Mouse (Mus musculus) hematopoietic stem cell, adult 5-6 weeks (primary cell): ENCODE measurements around the gene Alox5. TPM values are rescaled to one million over a fixed set of nuclear protein-coding genes. Genes with fewer than 3 reads are reported as not detected.

Experiments used
- ATAC-seq, 2 experiments: fragments of 125-278 bp in 1 of 2; replicated peaks in 1 of 2; 2 replicates each; pipeline ENCODE4 v1.8.0; 2016 to 2017; ENCODE audit warnings: inconsistent platforms in 2 of 2, mild to moderate bottlenecking in 2 of 2, moderate number of reproducible peaks in 2 of 2, low read depth in 1 of 2, moderate TSS enrichment in 1 of 2; ENCODE audit not compliant: low FRiP score in 2 of 2, poor library complexity in 2 of 2, severe bottlenecking in 2 of 2, insufficient read depth in 1 of 2, low TSS enrichment in 1 of 2
- total RNA-seq: library from RNA; stranded (forward); fragments of 172-1452, 232-1000 nt; gene quantifications from 2 replicates; pipeline ENCODE4 v1.2.3, GENCODE M21; 2017

Gene Alox5
- total RNA-seq: 10.5 and 15.2 TPM in 2 replicates

DNA sequence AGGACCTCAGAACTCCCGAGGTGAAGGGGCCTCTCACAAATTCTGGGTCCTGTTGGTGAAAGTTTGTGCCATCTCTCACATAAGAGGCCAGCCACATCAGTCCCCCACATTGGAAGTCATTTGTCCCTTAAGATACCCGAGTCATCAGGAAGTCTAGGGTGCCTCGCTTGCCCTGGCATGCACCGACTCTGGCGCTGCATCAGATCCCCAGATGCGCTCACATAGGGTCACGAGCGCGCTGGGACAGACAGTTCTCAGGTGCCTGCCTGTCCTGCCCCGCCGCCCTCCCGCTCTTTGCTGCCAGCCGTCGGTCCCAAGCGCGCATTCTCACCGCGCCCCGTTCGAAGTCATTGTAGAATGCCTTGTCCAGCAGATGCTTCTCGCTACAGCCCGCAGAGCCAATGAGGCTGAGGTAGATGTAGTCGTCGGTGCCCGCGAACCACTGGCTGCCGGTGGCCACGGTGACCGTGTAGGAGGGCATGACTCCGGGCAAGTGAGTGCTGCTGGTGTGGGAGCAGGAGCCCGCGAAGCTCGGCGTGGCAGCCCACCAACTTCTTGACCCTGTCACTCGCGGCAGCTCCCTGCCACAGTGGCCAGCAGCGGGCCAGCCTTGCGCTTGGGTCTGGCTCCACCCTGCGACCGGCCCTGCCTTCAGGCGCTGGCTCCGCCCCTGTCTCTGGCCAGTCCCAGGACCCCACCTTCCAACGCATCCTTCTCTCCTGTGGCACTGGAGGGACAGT, at the start of gene Alox5:
TSS of gene Alox5 (minus strand) at position 635 of the 740 bp plus-strand sequence.
- ATAC-seq: peak in 1 of 2 experiments; percentile 61; a peak in 2 of 4 replicates

- 0 out of 4 replicates have a peak, but pooled peaks of 1 of the 2 experiments have one; percentile 48 for ATAC-seq
Measured at GRCm38 (mm10) chr6:116506302-116507003, 45.5 kb upstream of the Alox5 start, which contains the start of gene Olfr212. Olfr212 (plus strand) TSS chr6:116506516.

GRCm38 (mm10) chr6:116495960-116496359, 35.0 kb upstream of the Alox5 start:
- no peak for ATAC-seq

- ATAC-seq: no peak
Measured at GRCm38 (mm10) chr6:116493742-116494141, 32.8 kb upstream of the Alox5 start.

DNA sequence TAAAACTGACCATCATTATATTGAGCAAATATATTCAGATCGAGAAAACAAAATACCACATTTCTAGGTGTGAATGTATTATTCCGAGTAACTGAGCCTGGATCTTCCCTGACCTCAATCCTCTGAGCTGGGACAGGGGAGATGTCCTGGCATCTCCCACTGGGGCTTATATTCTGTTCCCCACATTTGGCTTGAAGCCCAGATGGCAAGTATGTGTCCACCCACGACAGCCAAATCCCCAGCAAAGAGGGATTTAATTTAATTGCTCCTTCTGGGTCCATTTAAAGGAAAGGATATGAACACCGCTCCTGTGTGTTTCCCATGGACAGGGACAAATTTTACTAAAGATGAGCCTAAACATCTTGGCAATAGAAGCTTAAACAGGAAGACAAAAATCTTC, 27.8 kb upstream of the Alox5 start, which contains the start of gene Olfr211:
TSS of gene Olfr211 (plus strand) at position 301 of the 400 bp plus-strand sequence.
- no peak for ATAC-seq

- peak in 1 of 2 experiments; percentile 56; a peak in 1 of 4 replicates for ATAC-seq
Measured at GRCm38 (mm10) chr6:116486833-116487232, 25.9 kb upstream of the Alox5 start.

DNA sequence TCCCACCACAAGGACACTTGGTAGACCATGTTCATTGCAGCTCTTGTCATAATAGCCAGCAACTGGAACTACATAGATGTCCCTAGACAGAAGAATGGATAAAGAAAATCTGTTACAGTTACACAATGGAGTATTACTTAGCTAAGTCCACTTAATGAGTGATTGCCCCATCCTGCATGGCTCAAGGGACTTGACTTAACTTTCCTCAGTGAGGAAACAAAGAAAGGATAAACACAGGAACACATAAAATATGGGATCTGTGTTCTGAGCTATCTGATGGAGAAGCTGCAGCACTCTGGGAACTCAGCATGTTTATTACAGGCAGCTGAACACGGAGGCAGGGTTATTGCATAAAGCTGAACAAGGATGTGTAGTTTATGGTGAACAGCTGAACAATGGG, 24.1 kb upstream of the Alox5 start:
- no peak for ATAC-seq

GRCm38 (mm10) chr6:116468081-116468480, 7.1 kb upstream of the Alox5 start:
- ATAC-seq: peak in 1 of 2 experiments; percentile 77; a peak in 1 of 4 replicates

DNA sequence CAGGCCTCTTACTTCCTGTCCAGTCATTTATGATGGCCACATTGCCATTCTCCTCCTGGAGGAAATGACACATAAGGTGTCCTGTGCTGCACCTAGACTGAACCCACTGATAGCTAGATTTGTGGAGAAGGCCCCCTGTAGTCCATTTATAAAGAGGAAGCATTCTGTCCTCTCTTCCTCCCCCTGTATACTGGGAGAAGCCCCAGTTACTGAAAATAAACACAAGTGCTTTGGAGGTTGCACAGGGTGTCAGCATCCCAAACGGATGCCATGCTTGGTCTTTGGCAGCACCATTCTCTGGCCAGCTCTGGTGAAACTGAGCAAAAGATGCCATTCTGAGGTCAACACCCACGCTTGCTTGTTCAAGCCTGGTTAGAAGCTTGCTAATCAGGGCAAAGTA, 1.7 kb downstream of the Alox5 start:
- peak in 1 of 2 experiments; percentile 23; a peak in 1 of 4 replicates for ATAC-seq

GRCm38 (mm10) chr6:116458728-116459127, 2.2 kb downstream of the Alox5 start:
- peak; percentile 24 to 38; a peak in 1 of 4 replicates for ATAC-seq

DNA sequence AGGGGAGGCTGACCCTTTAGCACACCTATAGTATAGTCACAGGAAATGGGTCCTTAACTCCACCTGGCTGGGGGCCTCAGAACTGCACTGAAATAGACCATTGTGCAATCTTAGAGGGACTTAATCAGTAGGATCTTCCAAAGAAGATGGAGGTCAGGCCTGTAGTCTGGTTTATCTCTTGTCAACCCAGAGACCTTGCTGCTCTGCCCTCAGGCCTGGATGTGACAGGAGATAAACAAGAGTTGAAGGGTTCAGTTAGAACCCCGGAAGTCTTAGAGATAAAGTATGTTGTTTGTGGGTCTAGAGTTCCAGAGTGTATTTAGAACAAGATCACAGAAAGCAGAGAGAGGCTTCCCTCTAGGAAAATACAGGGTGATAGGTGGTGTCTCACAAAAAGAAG, 4.5 kb downstream of the Alox5 start:
- ATAC-seq: no peak

DNA sequence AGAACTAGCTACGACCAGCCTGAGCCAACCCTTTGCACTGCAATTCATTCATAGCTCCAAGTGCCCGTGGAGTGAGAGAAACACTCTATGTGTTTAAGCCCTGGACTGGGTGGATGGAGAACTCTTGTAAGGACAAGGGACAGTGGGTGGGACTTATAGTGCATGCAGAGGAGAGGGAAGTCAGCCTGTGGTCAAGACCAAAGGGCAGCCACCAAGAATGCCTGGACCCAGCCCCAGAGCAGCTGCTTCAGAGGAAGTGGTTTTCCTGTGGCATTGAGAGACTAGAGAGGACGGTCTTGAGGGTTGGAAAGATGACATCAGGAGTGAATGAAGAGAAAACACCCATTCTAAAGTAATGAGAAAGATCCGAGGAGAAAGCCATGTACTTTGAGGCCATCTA, 5.2 kb downstream of the Alox5 start:
- ATAC-seq: peak; percentile 50 to 73

DNA sequence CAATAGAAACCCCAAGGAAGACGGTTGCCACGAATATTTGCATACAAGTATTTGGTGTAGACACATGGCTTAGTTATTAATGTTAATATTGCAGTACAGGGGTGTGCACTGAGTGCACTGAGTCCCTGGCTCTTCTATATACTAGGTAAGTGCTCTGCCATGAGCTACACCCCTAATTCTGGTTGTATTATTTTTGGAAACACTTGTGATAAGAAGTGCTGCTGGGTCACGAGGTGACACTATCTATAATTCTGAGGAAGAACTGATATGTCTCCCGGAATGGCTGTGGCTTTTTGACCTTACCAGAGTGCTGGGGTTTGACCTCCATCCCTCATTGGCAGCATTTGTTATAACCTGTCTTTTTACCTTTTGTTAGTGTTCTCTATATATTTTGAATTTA, 20.1 kb downstream of the Alox5 start:
- no peak for ATAC-seq

- ATAC-seq: no peak
Measured at GRCm38 (mm10) chr6:116440447-116440846, 20.5 kb downstream of the Alox5 start.

GRCm38 (mm10) chr6:116439531-116439930, 21.4 kb downstream of the Alox5 start:
- no peak for ATAC-seq

DNA sequence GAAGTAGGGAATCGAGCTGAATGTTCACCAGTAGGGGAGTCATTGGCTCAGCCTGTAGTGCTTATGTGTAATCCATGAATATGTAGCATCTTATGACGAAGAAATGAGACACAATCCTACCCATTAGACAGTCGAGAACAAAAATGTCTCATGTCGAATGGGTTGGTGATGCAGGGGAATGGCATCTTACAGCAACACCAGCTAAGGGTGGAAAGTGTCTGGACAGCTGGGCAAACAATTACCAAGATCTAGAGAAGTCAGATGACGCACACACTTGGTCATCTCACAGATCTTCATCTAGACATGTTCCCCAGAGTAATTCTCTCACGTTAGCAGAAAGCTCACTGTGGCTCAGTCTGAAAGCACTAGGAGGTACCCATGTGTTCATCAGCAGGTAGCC, 22.1 kb downstream of the Alox5 start:
- no peak for ATAC-seq

DNA sequence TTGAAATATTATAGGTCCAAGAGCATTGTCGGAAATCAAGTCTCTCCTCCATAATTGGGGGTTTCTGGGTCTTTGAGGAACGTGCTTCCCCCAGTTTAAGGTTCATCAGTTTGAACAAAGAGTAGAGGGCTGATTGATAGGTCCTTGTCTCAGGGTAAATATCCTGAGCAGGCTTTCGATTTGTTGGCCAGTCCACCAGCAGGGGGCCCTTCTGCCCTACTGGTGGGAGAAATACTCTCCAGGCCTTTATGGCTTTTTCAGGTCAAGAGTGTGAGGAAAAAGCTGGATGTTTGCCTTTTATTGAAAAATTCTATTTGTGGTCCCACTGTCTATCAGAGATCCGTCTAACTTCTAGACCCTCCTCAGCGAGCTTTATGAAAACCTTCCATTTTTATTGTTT, 32.7 kb downstream of the Alox5 start:
- peak in 1 of 2 experiments; percentile 56; a peak in 1 of 4 replicates for ATAC-seq

GRCm38 (mm10) chr6:116427552-116427951, 33.4 kb downstream of the Alox5 start:
- ATAC-seq: no peak
